Mouse (Mus musculus): Measurements from ENCODE around the gene Tbx20. TPM values are rescaled to one million over a fixed set of nuclear protein-coding genes. Genes with fewer than 3 reads are reported as not detected.

The Tbx20 gene
- polyA plus RNA-seq, 1 experiment from 2014 or later: 2.1 TPM

DNA sequence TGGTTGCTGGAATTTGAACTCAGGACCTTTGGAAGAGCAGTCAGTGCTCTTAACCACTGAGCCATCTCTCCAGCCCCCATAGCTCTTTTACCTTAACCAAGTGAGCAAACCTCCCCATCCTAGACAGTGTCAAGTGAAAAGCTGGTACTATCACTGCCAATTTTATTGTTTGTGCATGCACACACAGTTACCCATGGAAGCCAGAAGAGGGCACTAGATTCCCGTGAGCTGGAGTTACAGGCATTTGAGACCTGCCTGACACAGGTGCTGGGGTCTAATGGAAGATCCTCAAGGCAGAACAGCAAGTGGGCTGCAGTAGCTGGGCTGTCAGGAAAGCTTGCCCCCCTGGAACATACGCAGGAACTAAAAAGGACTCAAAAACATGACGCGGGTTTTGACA, 13.6 kb downstream of the Tbx20 start:
- no peak; the same call in 1 of the 2 replicates for ATAC-seq (ENCODE audit: low FRiP score)
- 36% methylated on average over 4 of the region's 4 CpGs for WGBS
- Histone ChIP-seq H3K4me2 (no peak overlapping the region), H3K9ac (no peak overlapping the region), H3K4me3 (no peak overlapping the region), H3K9me3 (no peaks in the 10 kb centered on the region), H3K36me3 (no peaks in the 10 kb centered on the region), H3K4me1 (replicated peaks) (no peaks in the 10 kb centered on the region), H3K27me3 (peaks cover 23% of the 10 kb centered on the region), H3K27ac (no peak overlapping the region)

DNA sequence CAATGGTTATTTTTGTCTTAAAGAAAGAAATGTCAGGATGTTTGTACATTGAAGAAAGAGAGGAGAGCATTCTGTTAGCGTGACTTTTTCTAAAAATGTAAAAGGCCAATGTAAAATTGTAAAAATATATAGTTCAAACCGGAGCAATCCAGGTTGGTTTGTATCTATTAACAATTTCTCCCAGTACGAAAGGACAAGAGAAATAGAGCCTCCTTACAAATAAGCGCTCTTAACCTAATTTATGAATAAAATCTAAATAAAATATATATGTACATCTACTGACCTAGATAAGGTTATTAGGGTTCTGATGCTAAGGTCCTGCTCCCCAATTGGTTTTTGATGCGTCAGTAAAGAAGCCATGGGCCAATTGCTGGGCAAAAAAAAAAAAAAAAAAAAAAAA, 29.1 kb downstream of the Tbx20 start:
- no peak for ATAC-seq (ENCODE audit: low FRiP score)
- Histone ChIP-seq H3K4me2 (no peak overlapping the region), H3K27ac (no peak overlapping the region), H3K9me3 (no peaks in the 10 kb centered on the region), H3K27me3 (no peaks in the 10 kb centered on the region), H3K36me3 (no peaks in the 10 kb centered on the region), H3K4me1 (replicated peaks) (no peaks in the 10 kb centered on the region), H3K4me3 (no peak overlapping the region), H3K9ac (no peak overlapping the region)
- 92% methylated on average over 5 of the region's 5 CpGs for WGBS

DNA sequence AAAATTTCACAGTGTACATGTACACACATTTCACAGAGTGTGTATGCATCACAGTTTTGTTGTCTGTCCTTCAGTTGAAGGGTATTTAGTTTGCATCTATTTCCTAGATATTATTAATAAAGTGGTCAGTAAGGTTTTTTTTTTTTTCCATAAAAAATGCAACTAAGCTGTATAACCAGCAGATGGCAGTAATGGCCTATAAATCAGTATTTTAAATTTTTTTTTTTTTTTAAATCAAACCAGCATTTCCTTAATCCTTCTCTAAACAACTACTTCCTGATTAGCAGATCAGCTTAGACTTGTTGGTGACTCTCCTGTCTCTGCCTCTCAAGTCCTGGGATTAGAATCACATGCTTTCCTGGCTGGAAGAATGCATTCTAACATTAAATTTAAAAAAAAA, 72.9 kb downstream of the Tbx20 start:
- no peak for ATAC-seq (ENCODE audit: low FRiP score)
- Histone ChIP-seq H3K9me3 (0 out of 2 replicates have a peak, but pooled peaks cover 3% of the 10 kb centered on the region), H3K27ac (no peak overlapping the region), H3K9ac (no peak overlapping the region), H3K4me3 (no peak overlapping the region), H3K4me1 (replicated peaks) (peaks cover 4% of the 10 kb centered on the region; the same call in 1 of the 2 replicates), H3K36me3 (no peaks in the 10 kb centered on the region), H3K4me2 (no peak overlapping the region), H3K27me3 (peaks cover 8% of the 10 kb centered on the region; the same call in 1 of the 2 replicates)

DNA sequence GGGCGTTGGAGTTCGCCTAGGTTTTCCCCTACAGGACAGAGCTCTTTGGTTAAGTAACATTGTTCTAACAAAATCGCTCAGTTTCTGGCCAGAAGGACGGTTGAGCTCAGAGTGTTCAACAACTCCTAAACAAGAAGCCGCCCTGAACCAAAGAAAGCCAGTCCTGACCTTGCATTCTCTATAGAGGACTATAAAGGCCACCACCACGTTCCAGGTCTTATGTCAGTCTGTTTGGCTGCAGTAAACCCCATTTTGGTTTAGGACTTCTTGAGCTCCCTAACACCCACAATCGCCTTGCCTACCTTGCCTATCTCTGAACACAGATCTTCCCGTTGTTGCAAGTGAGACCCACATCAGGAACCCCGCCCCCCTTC, 77.7 kb downstream of the Tbx20 start:
- 18% methylated on average over 9 of the region's 9 CpGs for WGBS
- ATAC-seq (ENCODE audit: low FRiP score): peak; percentile 53
- peaks cover 12% of the 10 kb centered on the region for H3K4me1 ChIP-seq (replicated peaks)
- peak overlapping the region; percentile 70 for H3K9ac ChIP-seq
- H3K4me3 ChIP-seq: peak overlapping the region; percentile 51
- no peak overlapping the region for H3K27ac ChIP-seq
- no peaks in the 10 kb centered on the region for H3K36me3 ChIP-seq
- peak overlapping the region; percentile 91 for H3K4me2 ChIP-seq
- H3K27me3 ChIP-seq: peaks cover 21% of the 10 kb centered on the region; the same call in 1 of the 2 replicates
- H3K9me3 ChIP-seq: 0 out of 2 replicates have a peak, but pooled peaks cover 3% of the 10 kb centered on the region

DNA sequence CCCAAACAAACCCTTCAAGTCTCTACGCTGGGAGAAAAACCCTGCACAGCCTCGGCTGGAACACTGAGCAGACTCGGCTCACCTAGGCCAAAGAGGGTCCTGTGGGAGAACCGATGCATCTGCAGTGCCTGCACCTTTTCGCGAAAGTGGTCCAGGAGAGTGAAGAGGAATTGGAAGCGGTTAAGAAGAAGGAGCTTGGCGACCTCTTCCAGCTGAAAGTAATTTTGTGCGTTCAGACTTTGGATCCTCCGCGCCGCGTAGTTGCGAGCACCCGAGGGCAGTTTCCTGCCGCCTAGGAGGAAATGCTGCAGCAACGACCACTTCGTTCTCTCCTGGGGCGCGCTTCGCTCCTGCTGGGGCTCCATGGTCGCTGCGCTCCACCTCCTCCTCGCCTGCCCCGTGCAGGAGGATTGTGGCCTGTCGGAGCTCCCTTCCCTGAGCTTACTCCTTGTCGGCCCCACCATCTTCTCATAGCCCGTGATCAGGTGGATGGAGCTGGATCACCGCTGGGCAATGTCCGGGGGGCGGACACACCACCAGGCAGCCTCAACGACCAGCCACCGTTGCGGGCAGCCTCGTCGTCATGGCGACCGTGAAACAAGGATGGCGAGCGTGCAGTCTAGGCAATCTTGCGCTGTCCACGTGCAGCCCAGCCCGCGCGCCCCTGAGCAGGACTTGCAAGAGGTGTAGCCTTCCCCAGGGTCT, 78.3 kb downstream of the Tbx20 start, which contains the start of gene Dpy19l2:
Gene Dpy19l2, minus strand, starts transcription at position 594 of the 705 bp plus-strand sequence.
- WGBS: under 1% methylated on average over 45 of the region's 45 CpGs
- Histone ChIP-seq H3K36me3 (no peaks in the 10 kb centered on the region), H3K9me3 (0 out of 2 replicates have a peak, but pooled peaks cover 3% of the 10 kb centered on the region), H3K9ac (peak within 1 kb of the TSS; percentile 70), H3K4me2 (peak within 1 kb of the TSS; percentile 91), H3K27me3 (peaks cover 21% of the 10 kb centered on the region; the same call in 1 of the 2 replicates), H3K4me3 (peak within 1 kb of the TSS; percentile 51), H3K27ac (no peak within 1 kb of the TSS), H3K4me1 (replicated peaks) (peaks cover 12% of the 10 kb centered on the region)
- peak; percentile 98 for ATAC-seq (ENCODE audit: low FRiP score)

Other genes starting within 250 kb of the Tbx20 start
- gene Cypt4, start 149.1 kb downstream of the Tbx20 start, polyA plus RNA-seq (2015; fragmentation: Nextera tagmentation; extraction: Ambion mirVana): not detected in 2 replicates
- 0.18 and 0.22 TPM in 2 replicates for gene Dpy19l2, start 78.0 kb downstream of the Tbx20 start, polyA plus RNA-seq (2015; fragmentation: Nextera tagmentation; extraction: Ambion mirVana)